24 mouse cellular contexts compared by ENCODE assay signal in genomic region chr6:23251431-23251830, GRCm38 (mm10). TPM values are rescaled to one million over a fixed set of nuclear protein-coding genes. Genes with fewer than 3 reads are reported as not detected.
"Had no signal": no experiment of that assay in that cellular context is flagged by ENCODE, and none has a peak within 500 bp of the region (broad histone marks: within the 10 kb centered on the region; RNA-seq: fewer than 3 reads in every experiment).

No protein-coding gene starts in this region.

- H3K4me3 ChIP-seq: kidney, embryonic 15.5 days; left cerebral cortex, adult 2 months; megakaryocyte, embryonic 14.5 days; midbrain, embryonic 15.5 days; neural tube, embryonic 12.5 days; neural tube, embryonic 15.5 days had no signal

- H3K4me2 ChIP-seq: kidney, embryonic 15.5 days; lung, embryonic 14.5 days; midbrain, embryonic 15.5 days; neural tube, embryonic 12.5 days; neural tube, embryonic 15.5 days had no signal

- H3K27ac ChIP-seq: kidney, embryonic 15.5 days; left cerebral cortex, adult 2 months; liver, embryonic 14.5 days; midbrain, embryonic 10.5 days; midbrain, embryonic 15.5 days; neural tube, embryonic 12.5 days; neural tube, embryonic 15.5 days; stomach, postnatal 0 days had no signal

- H3K9me3 ChIP-seq: kidney, embryonic 15.5 days; midbrain, embryonic 10.5 days; midbrain, embryonic 15.5 days; neural tube, embryonic 12.5 days had no signal

- DNase-seq: kidney, postnatal 10 days; kidney, postnatal 36 days; layer of hippocampus, postnatal 36 days; liver, postnatal 0 days; lung, postnatal 10 days; lung, postnatal 36 days; right cerebral cortex, adult 18-20 months; right cerebral cortex, postnatal 14 days; right cerebral cortex, postnatal 4 days; thymus, postnatal 36 days had no signal

- H3K9ac ChIP-seq: kidney, embryonic 15.5 days; liver, embryonic 14.5 days; liver, postnatal 0 days; lung, embryonic 14.5 days; midbrain, embryonic 15.5 days; neural tube, embryonic 12.5 days; neural tube, embryonic 15.5 days had no signal

- H3K36me3 ChIP-seq: kidney, embryonic 15.5 days; midbrain, embryonic 10.5 days; midbrain, embryonic 15.5 days; neural tube, embryonic 12.5 days; neural tube, embryonic 15.5 days had no signal

- ATAC-seq: liver, postnatal 0 days; midbrain, embryonic 15.5 days had no signal

RNA-seq across cellular contexts. Expression of gene Fezf1, which starts 3.3 kb away (rescaled TPM):
- polyA plus RNA-seq: kidney, embryonic 15.5 days; limb, embryonic 11.5 days; liver, adult 2 months; liver, embryonic 14.5 days; liver, postnatal 0 days; lung, embryonic 14.5 days; neural tube, embryonic 12.5 days; neural tube, embryonic 15.5 days; stomach, embryonic 14.5 days; stomach, postnatal 0 days; urinary bladder, adult 2 months had no signal
